Mouse (Mus musculus) ES-Bruce4 (cell line): ENCODE measurements around the gene Pepd.

ENCODE experiments used
- CTCF ChIP-seq: IDR thresholded peaks from one replicate; pipeline ENCODE4 v1.8.1; 2011; ENCODE audit warnings: low read depth, low read length
- EP300 ChIP-seq: IDR thresholded peaks from 2 replicates; pipeline ENCODE4 v1.6.1; 2011; ENCODE audit warnings: low read depth, low read length; ENCODE audit not compliant: insufficient read depth
- POLR2A ChIP-seq: IDR thresholded peaks from one replicate; pipeline ENCODE4 v1.8.1; 2011; ENCODE audit warnings: low read length; ENCODE audit not compliant: insufficient read depth

- TF ChIP-seq EP300 = no peak
- no peak for TF ChIP-seq CTCF
- TF ChIP-seq POLR2A = no peak
These were observed 61.7 kb downstream of the Pepd start for GRCm38 (mm10) chr7:34973877-34974276.
